Mouse (Mus musculus): ENCODE measurements around the gene Napsa. TPM values are rescaled to one million over a fixed set of nuclear protein-coding genes. Genes with fewer than 3 reads are reported as not detected.
A peak's percentile ranks its signal among the peaks of the same experiment; 100 is the strongest.

Gene Napsa
- total RNA-seq, 2 experiments from 2014 or later, result 2.5 to 18.3 TPM

- DNase-seq (ENCODE audit: low spot score in 2 of 2), result no peak
Observed at GRCm38 (mm10) chr7:44538756-44539624, 33.2 kb upstream of the Napsa start.

- no peak for DNase-seq (ENCODE audit: low spot score in 2 of 2)
Observed at GRCm38 (mm10) chr7:44542555-44542954, 29.6 kb upstream of the Napsa start.

- no peak for DNase-seq (ENCODE audit: low spot score in 2 of 2)
Observed at GRCm38 (mm10) chr7:44543071-44543470, 29.1 kb upstream of the Napsa start.

- DNase-seq (ENCODE audit: low spot score in 2 of 2), result no peak
Observed at GRCm38 (mm10) chr7:44546274-44546673, 25.9 kb upstream of the Napsa start.

GRCm38 (mm10) chr7:44547041-44547440 is 25.1 kb upstream of the Napsa start:
- no peak for DNase-seq (ENCODE audit: low spot score in 2 of 2)

GRCm38 (mm10) chr7:44547725-44548124 is 24.5 kb upstream of the Napsa start:
- no peak for DNase-seq (ENCODE audit: low spot score in 2 of 2)

- DNase-seq (ENCODE audit: low spot score in 2 of 2), result peak; percentile 99 to 100
Observed at GRCm38 (mm10) chr7:44548497-44549087, 23.6 kb upstream of the Napsa start, which contains the start of gene Pold1. Pold1 (minus strand) TSS chr7:44548849.

- no peak for DNase-seq (ENCODE audit: low spot score in 2 of 2)
Observed at GRCm38 (mm10) chr7:44549621-44550408, 22.4 kb upstream of the Napsa start.

GRCm38 (mm10) chr7:44550409-44550678 is 21.8 kb upstream of the Napsa start:
- DNase-seq (ENCODE audit: low spot score in 2 of 2), result no peak

- DNase-seq (ENCODE audit: low spot score in 2 of 2), result no peak
Observed at GRCm38 (mm10) chr7:44551301-44551700, 20.9 kb upstream of the Napsa start.

- no peak for DNase-seq (ENCODE audit: low spot score in 2 of 2)
Observed at GRCm38 (mm10) chr7:44551731-44552130, 20.4 kb upstream of the Napsa start.

GRCm38 (mm10) chr7:44552141-44552908 is 19.9 kb upstream of the Napsa start:
- no peak for DNase-seq (ENCODE audit: low spot score in 2 of 2)

- peak; percentile 62 to 76 for DNase-seq (ENCODE audit: low spot score in 2 of 2)
Observed at GRCm38 (mm10) chr7:44553196-44553764, 18.9 kb upstream of the Napsa start.

- DNase-seq (ENCODE audit: low spot score in 2 of 2), result peak; percentile 81 to 90
Observed at GRCm38 (mm10) chr7:44553826-44554225, 18.4 kb upstream of the Napsa start, which contains the start of gene Nr1h2. Nr1h2 (minus strand) TSS chr7:44553951.

GRCm38 (mm10) chr7:44557629-44558028 is 14.6 kb upstream of the Napsa start:
- DNase-seq (ENCODE audit: low spot score in 2 of 2), result no peak

GRCm38 (mm10) chr7:44560435-44561400 is 11.5 kb upstream of the Napsa start:
- peak in 1 of 2 experiments; percentile 59 for DNase-seq (ENCODE audit: low spot score in 2 of 2)

GRCm38 (mm10) chr7:44563284-44563683 is 8.9 kb upstream of the Napsa start:
- DNase-seq (ENCODE audit: low spot score in 2 of 2), result no peak

- no peak for DNase-seq (ENCODE audit: low spot score in 2 of 2)
Observed at GRCm38 (mm10) chr7:44564486-44564885, 7.7 kb upstream of the Napsa start.

GRCm38 (mm10) chr7:44565414-44565813 is 6.8 kb upstream of the Napsa start:
- no peak for DNase-seq (ENCODE audit: low spot score in 2 of 2)

GRCm38 (mm10) chr7:44568803-44569202 is 3.4 kb upstream of the Napsa start:
- no peak for DNase-seq (ENCODE audit: low spot score in 2 of 2)

All from adrenal gland, postnatal 4 days (tissue).